Mouse (Mus musculus) bone marrow, adult 2 months (tissue): Measurements from ENCODE around the gene Btn2a2.

Experiments
- CTCF ChIP-seq: fragments of 200-500 bp; IDR thresholded peaks from 2 replicates; pipeline ENCODE4 v1.5.1; 2011; ENCODE audit warnings: low read length, control low read depth; ENCODE audit not compliant: control insufficient read depth, insufficient read depth
- POLR2A ChIP-seq: fragments of 200-500 bp; IDR thresholded peaks from 2 replicates; pipeline ENCODE4 v1.6.1; 2011; ENCODE audit warnings: low read depth, mild to moderate bottlenecking, control low read depth, low read length, borderline replicate concordance; ENCODE audit not compliant: control insufficient read depth

- TF ChIP-seq CTCF, result no peak
- TF ChIP-seq POLR2A, result no peak
Observed at GRCm38 (mm10) chr13:23453926-23454325, 34.7 kb downstream of the Btn2a2 start.
